Mouse (Mus musculus) hindbrain, embryonic 11.5 days (tissue): ENCODE results near the gene Gm45233. TPM values are rescaled to one million over a fixed set of nuclear protein-coding genes. Genes with fewer than 3 reads are reported as not detected.
"Not testable (repeated sequence)": the region's sequence is repeated elsewhere in the genome, so short reads cannot be mapped to it uniquely, and the experiment has no call there.

Experiments used
- ATAC-seq: fragments of 200-750 bp; cut with Nextera tagmentation; 2 replicates; pipeline ENCODE4 v1.8.0; 2017; ENCODE audit warnings: mild to moderate bottlenecking, moderate TSS enrichment, moderate library complexity; ENCODE audit not compliant: low FRiP score
- DNase-seq: peaks from one replicate; pipeline ENCODE4 v3.0.0-alpha.2; 2015; ENCODE audit warnings: low spot score
- H3K27ac ChIP-seq: fragments of 300-500 bp; sonication (generic); 2 replicates; pipeline ENCODE4 v1.5.1; 2014; ENCODE audit warnings: mild to moderate bottlenecking, low read depth, low read length
- H3K27me3 ChIP-seq: fragments of 300-500 bp; sonication (generic); 2 replicates; pipeline ENCODE4 v1.6.1; 2014; ENCODE audit warnings: mild to moderate bottlenecking, low read length, moderate library complexity, mixed read lengths; ENCODE audit not compliant: control insufficient read depth, insufficient read depth
- H3K36me3 ChIP-seq: fragments of 300-500 bp; sonication (generic); 2 replicates; pipeline ENCODE4 v1.6.1; 2014; ENCODE audit warnings: mild to moderate bottlenecking, low read length, moderate library complexity, mixed read lengths; ENCODE audit not compliant: control insufficient read depth, insufficient read depth
- H3K4me1 ChIP-seq: fragments of 300-500 bp; sonication (generic); replicated peaks from 2 replicates; pipeline ENCODE4 v1.6.1; 2014; ENCODE audit warnings: low read length, mixed read lengths; ENCODE audit not compliant: control insufficient read depth, insufficient read depth
- H3K4me2 ChIP-seq: fragments of 300-500 bp; sonication (generic); replicated peaks from 2 replicates; pipeline ENCODE4 v1.6.1; 2014; ENCODE audit warnings: mild to moderate bottlenecking, low read depth, low read length
- H3K4me3 ChIP-seq: fragments of 300-500 bp; sonication (generic); 2 replicates; pipeline ENCODE4 v1.5.1; 2014; ENCODE audit warnings: low read depth, low read length
- H3K9ac ChIP-seq: fragments of 300-500 bp; sonication (generic); 2 replicates; pipeline ENCODE4 v1.6.1; 2014; ENCODE audit warnings: low read depth, low read length
- H3K9me3 ChIP-seq: fragments of 300-500 bp; sonication (generic); 2 replicates; pipeline ENCODE4 v1.6.1; 2016; ENCODE audit warnings: low read length; ENCODE audit not compliant: control insufficient read depth
- WGBS: fragments of 180-500 bp; shearing (Covaris S2); extraction: QIAGEN DNeasy Blood & Tissue Kit; methylation state at CpG from one replicate; pipeline ENCODE4 v1.1.7; 2014; 5-methylcytosine and 5-hydroxymethylcytosine counted together
- polyA plus RNA-seq: library from polyadenylated mRNA; unstranded; fragments of >200 nt; fragmentation: Nextera tagmentation; extraction: Ambion mirVana; gene quantifications from 2 replicates; pipeline ENCODE4 v1.2.1, GENCODE M21; 2014

Gene Gm45233
- 0.31 TPM in 1 of 2 replicates, not detected in the other for polyA plus RNA-seq

GRCm38 (mm10) chr7:43443917-43444293 is at the start of gene Gm45233, which contains the start of gene Etfb:
TSS of gene Gm45233 (plus strand) at chr7:43444128.
TSS of gene Etfb (plus strand) at chr7:43444083.
- H3K4me1 ChIP-seq = no peaks in the 10 kb centered on the region
- H3K4me2 ChIP-seq = peak within 1 kb of the TSS; percentile 83
- peak within 1 kb of the TSS; percentile 76 for H3K27ac ChIP-seq
- no peaks in the 10 kb centered on the region for H3K36me3 ChIP-seq
- no peaks in the 10 kb centered on the region for H3K9me3 ChIP-seq
- H3K27me3 ChIP-seq = no peaks in the 10 kb centered on the region
- ATAC-seq (peak; percentile 97), DNase-seq (peak; percentile 93)
- H3K4me3 ChIP-seq = peak within 1 kb of the TSS; percentile 54
- under 1% methylated on average over 27 of the region's 27 CpGs for WGBS
- peak within 1 kb of the TSS; percentile 73 for H3K9ac ChIP-seq

DNA sequence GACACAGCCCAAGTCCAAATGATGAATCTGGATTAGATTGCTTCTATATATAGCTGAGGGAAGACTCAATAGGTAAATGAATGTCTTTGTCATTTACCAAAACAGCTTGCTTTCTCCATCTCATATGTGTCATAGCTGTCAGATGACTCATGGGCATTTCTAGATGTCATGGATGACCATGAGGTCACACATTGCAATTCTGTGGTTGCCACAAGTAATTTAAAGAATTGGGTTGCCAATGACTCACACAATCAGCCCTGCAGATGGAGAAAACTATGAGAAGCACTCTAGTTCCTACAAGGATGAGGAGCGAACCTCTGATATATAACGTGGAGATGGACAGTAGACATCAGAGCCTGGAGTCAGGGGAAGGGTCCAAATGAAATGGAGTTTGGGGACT is 44.4 kb upstream of the Gm45233 start:
- DNase-seq = no peak
- Histone ChIP-seq H3K4me2 (no peak overlapping the region), H3K36me3 (no peaks in the 10 kb centered on the region), H3K4me1 (no peaks in the 10 kb centered on the region), H3K9me3 (no peaks in the 10 kb centered on the region), H3K27ac (no peak overlapping the region), H3K9ac (no peak overlapping the region), H3K4me3 (no peak overlapping the region), H3K27me3 (no peaks in the 10 kb centered on the region)
- ATAC-seq = no peak
- 90% methylated on average over 2 of the region's 2 CpGs for WGBS

DNA sequence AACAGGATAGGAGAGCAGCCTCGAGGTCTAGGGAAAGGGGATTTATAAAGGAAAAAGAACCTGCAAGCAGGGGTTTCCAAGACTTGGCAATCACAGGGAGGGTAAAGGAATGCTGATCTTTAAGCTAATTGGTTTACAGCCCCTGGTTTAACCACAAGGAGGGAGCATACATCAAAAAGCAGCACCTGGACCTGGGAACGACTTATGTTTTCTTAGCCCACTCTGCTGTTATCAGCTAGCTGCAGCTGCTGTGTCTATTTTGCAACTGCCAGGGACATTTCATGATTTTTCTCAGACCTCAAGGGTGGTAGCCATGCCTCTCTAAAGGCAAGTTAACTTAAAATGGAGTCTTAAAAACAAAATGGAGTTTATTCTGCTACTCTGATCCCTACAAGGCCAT is 41.2 kb upstream of the Gm45233 start:
- Histone ChIP-seq H3K27ac (no peak overlapping the region), H3K36me3 (no peaks in the 10 kb centered on the region), H3K27me3 (no peaks in the 10 kb centered on the region), H3K4me1 (no peaks in the 10 kb centered on the region), H3K4me3 (no peak overlapping the region), H3K9me3 (no peaks in the 10 kb centered on the region), H3K9ac (no peak overlapping the region), H3K4me2 (no peak overlapping the region)
- no peak for ATAC-seq
- 61% methylated on average over 2 of the region's 2 CpGs for WGBS
- DNase-seq = no peak

GRCm38 (mm10) chr7:43407573-43407972 is 36.4 kb upstream of the Gm45233 start:
- Histone ChIP-seq H3K36me3 (no peaks in the 10 kb centered on the region), H3K4me2 (no peak overlapping the region), H3K27ac (no peak overlapping the region), H3K4me3 (no peak overlapping the region), H3K4me1 (no peaks in the 10 kb centered on the region), H3K9ac (no peak overlapping the region), H3K9me3 (no peaks in the 10 kb centered on the region), H3K27me3 (no peaks in the 10 kb centered on the region)
- 91% methylated on average over 3 of the region's 3 CpGs for WGBS
- DNase-seq (no peak), ATAC-seq (no peak)

DNA sequence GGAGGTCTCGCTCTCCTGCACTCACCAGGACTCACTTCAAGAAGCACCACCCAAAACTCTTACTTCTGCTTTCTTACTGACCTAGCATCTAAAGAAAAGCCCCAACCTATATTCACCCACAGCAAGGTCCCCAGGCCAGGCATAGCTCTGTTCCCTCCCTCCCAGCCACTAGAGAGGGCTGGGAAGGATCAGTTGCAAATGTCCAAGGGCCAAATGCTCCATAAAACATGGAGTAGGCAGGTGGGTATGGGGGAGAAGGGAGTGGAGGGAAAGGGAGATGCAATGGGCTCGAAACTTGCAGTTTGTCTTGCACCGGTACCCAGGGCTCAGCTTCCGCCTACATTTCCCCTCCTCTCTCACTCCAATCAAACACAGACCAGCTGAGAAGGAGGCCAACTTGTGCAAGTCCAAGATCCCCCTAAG is 35.8 kb upstream of the Gm45233 start, which contains the start of gene Siglecg:
Siglecg (plus strand) TSS at position 74 of the 423 bp plus-strand sequence.
- whole genome bisulfite sequencing = 89% methylated on average over 3 of the region's 4 CpGs
- H3K4me3 ChIP-seq = no peak within 1 kb of the TSS

GRCm38 (mm10) chr7:43409084-43409483 is 34.8 kb upstream of the Gm45233 start:
- WGBS = 81% methylated on average over 3 of the region's 3 CpGs
- no peaks in the 10 kb centered on the region for H3K9me3 ChIP-seq
- no peaks in the 10 kb centered on the region for H3K27me3 ChIP-seq
- no peak overlapping the region for H3K9ac ChIP-seq
- DNase-seq = no peak
- no peaks in the 10 kb centered on the region for H3K36me3 ChIP-seq
- ATAC-seq = no peak
- no peak overlapping the region for H3K4me3 ChIP-seq
- no peak overlapping the region for H3K27ac ChIP-seq
- H3K4me1 ChIP-seq = no peaks in the 10 kb centered on the region
- no peak overlapping the region for H3K4me2 ChIP-seq

More for the DNA sequence above, 35.8 kb upstream of the Gm45233 start, which contains the start of gene Siglecg:
- Histone ChIP-seq H3K36me3 (no peaks in the 10 kb centered on the region), H3K9ac (no peak within 1 kb of the TSS), H3K9me3 (no peaks in the 10 kb centered on the region), H3K4me2 (no peak within 1 kb of the TSS), H3K4me1 (no peaks in the 10 kb centered on the region), H3K27me3 (no peaks in the 10 kb centered on the region), H3K27ac (no peak within 1 kb of the TSS)
- DNase-seq = no peak
- no peak for ATAC-seq

GRCm38 (mm10) chr7:43411724-43412123 is 32.2 kb upstream of the Gm45233 start:
- ATAC-seq = 0 out of 2 replicates have a peak, but pooled peaks have one; percentile 27
- WGBS = 32% methylated on average over 4 of the region's 4 CpGs
- not testable (repeated sequence) for H3K9me3 ChIP-seq

GRCm38 (mm10) chr7:43417298-43417697 is 26.6 kb upstream of the Gm45233 start:
- H3K4me3 ChIP-seq = no peak overlapping the region
- 82% methylated on average over 10 of the region's 10 CpGs for WGBS
- H3K4me1 ChIP-seq = no peaks in the 10 kb centered on the region
- ATAC-seq (no peak), DNase-seq (peak; percentile 3)
- H3K9ac ChIP-seq = no peak overlapping the region
- no peaks in the 10 kb centered on the region for H3K36me3 ChIP-seq
- no peak overlapping the region for H3K4me2 ChIP-seq
- no peak overlapping the region for H3K27ac ChIP-seq
- no peaks in the 10 kb centered on the region for H3K9me3 ChIP-seq
- no peaks in the 10 kb centered on the region for H3K27me3 ChIP-seq

More at GRCm38 (mm10) chr7:43411724-43412123, 32.2 kb upstream of the Gm45233 start:
- not testable (repeated sequence) for H3K27me3 ChIP-seq, H3K4me1 ChIP-seq, H3K4me3 ChIP-seq, DNase-seq, H3K4me2 ChIP-seq, H3K27ac ChIP-seq, H3K9ac ChIP-seq, H3K36me3 ChIP-seq

- no peak overlapping the region; the same call in 1 of the 2 replicates for H3K4me2 ChIP-seq
- H3K27me3 ChIP-seq = no peaks in the 10 kb centered on the region
- no peak overlapping the region for H3K9ac ChIP-seq
- H3K36me3 ChIP-seq = no peaks in the 10 kb centered on the region
- no peaks in the 10 kb centered on the region for H3K4me1 ChIP-seq
- no peak overlapping the region for H3K27ac ChIP-seq
- 10% methylated on average over 11 of the region's 11 CpGs for WGBS
- DNase-seq (peak; percentile 90), ATAC-seq (peak; percentile 89)
- H3K9me3 ChIP-seq = no peaks in the 10 kb centered on the region
- H3K4me3 ChIP-seq = no peak overlapping the region
Measured at GRCm38 (mm10) chr7:43422995-43423617, 20.8 kb upstream of the Gm45233 start.
